Mouse (Mus musculus) central nervous system, embryonic 18 days (tissue): ENCODE data around the gene Scrn1. TPM values are rescaled to one million over a fixed set of nuclear protein-coding genes. Genes with fewer than 3 reads are reported as not detected.

Experiments
- polyA plus RNA-seq: library from polyadenylated mRNA; depleted of rRNA; stranded (reverse); fragments of >200 nt; gene quantifications from 2 replicates; pipeline ENCODE4 v1.2.3, GENCODE M21; 2012; rRNA removed

Scrn1 gene
- 77.2 and 95.7 TPM in 2 replicates for polyA plus RNA-seq

GRCm38 (mm10) chr6:54565665-54566545 is at the start of gene Scrn1:
TSS of gene Scrn1 (minus strand) at chr6:54566489.

GRCm38 (mm10) chr6:54597208-54597607 is 30.9 kb upstream of the Scrn1 start, which contains the start of gene Fkbp14:
TSS of gene Fkbp14 (minus strand) at chr6:54597308.

GRCm38 (mm10) chr6:54594469-54595329 is 28.4 kb upstream of the Scrn1 start, which contains the start of gene Plekha8:
TSS of gene Plekha8 (plus strand) at chr6:54595111.

Other genes with a start within 250 kb of the Scrn1 start
- 2.1 and 2.3 TPM in 2 replicates for gene Prr15, start 240.7 kb downstream of the Scrn1 start, polyA plus RNA-seq
- 10.3 and 12.3 TPM in 2 replicates for gene Wipf3, start 136.9 kb downstream of the Scrn1 start, polyA plus RNA-seq
- 13.0 and 13.3 TPM in 2 replicates for gene Plekha8, start 28.6 kb upstream of the Scrn1 start, polyA plus RNA-seq
- gene Fkbp14, start 30.8 kb upstream of the Scrn1 start, polyA plus RNA-seq: 12.1 and 14.9 TPM in 2 replicates
- gene Mturn, start 115.1 kb upstream of the Scrn1 start, polyA plus RNA-seq: 99.9 and 100 TPM in 2 replicates